Comparison of ENCODE assay signal across 16 mouse cellular contexts in the genomic region with DNA sequence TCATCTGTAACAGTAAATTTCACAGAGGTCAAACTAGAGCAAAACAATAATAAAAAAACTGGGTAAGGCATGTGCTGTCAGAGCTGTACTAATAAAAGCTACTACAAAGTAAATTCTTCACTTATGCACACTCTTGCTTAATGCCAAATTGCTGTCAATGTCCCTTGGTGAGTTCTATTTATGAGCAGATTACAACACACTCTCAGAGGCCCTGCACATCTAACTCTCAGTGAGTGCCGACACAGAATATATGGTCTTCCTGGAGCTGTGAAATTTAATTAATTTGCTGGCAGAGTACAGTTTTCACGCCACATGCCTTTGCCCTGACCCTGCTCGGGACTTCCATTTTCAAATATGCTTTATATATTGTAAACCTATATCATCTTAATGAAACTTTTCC.
DNase-seq lines count a peak whose midpoint lies in the region; ATAC-seq and TF ChIP-seq lines count a peak whose summit lies in the region.
"Had no signal": no experiment of that assay in that cellular context is flagged by ENCODE, and none has a peak within 500 bp of the region (broad histone marks: within the 10 kb centered on the region; RNA-seq: fewer than 3 reads in every experiment).

No protein-coding gene starts in this region.

- WGBS in heart, adult 2 months: 41% methylated on average over 3 of the region's 3 CpGs
- WGBS in heart, embryonic 11.5 days (ENCODE audit: insufficient replicate concordance): 74% methylated on average over 3 of the region's 3 CpGs
- 40% methylated on average over 3 of the region's 3 CpGs for WGBS in lung, embryonic 14.5 days
- 64% methylated on average over 3 of the region's 3 CpGs for WGBS in lung, adult 2 months

- no peak overlapping the region for H3K4me2 ChIP-seq in heart, embryonic 11.5 days
- no peak overlapping the region for H3K4me2 ChIP-seq in lung, embryonic 14.5 days
- H3K4me2 ChIP-seq in myocyte (ENCODE audit: low read depth): no peak overlapping the region
- H3K4me2 ChIP-seq: hindbrain, embryonic 13.5 days; liver, embryonic 11.5 days; midbrain, embryonic 12.5 days had no signal

- H3ac ChIP-seq in myocyte (ENCODE audit: control insufficient read depth, insufficient read length): no peak overlapping the region

- H3K79me2 ChIP-seq in heart, adult 2 months (replicated peaks; ENCODE audit: control insufficient read depth, insufficient read depth, low read length): no peaks in the 10 kb centered on the region
- H3K79me2 ChIP-seq in myocyte (ENCODE audit: control insufficient read depth, insufficient read depth): no peaks in the 10 kb centered on the region

- no peak for TF ChIP-seq EP300 in heart, adult 2 months (IDR thresholded peaks at IDR 0.05; ENCODE audit: insufficient read depth, low read depth, low read length)

- intact Hi-C loops in heart, adult 2 months (cut with DNase I): loop anchor here (5.0 to 10.0 kb wide), 2 partner anchors 201 to 223 kb away; no protein-coding TSS in a partner anchor
- intact Hi-C loops in left cerebral cortex, postnatal 10 days (cut with DNase I): no loop called here

- peak overlapping the region; percentile 73 for H3K27ac ChIP-seq in heart, adult 2 months
- H3K27ac ChIP-seq in heart, embryonic 11.5 days (ENCODE audit: low read depth, low read length): no peak overlapping the region
- no peak overlapping the region for H3K27ac ChIP-seq in lung, embryonic 14.5 days (ENCODE audit: low read depth)
- H3K27ac ChIP-seq: hindbrain, embryonic 13.5 days; left cerebral cortex, adult 2 months; midbrain, embryonic 12.5 days had no signal

- TF ChIP-seq POLR2A in heart, adult 2 months (IDR thresholded peaks at IDR 0.05; ENCODE audit: insufficient read depth, low read depth, low read length): no peak
- no peak for TF ChIP-seq POLR2A in lung, adult 2 months (IDR thresholded peaks at IDR 0.05; ENCODE audit: borderline replicate concordance, extremely low read depth, low read depth, low read length)
- TF ChIP-seq POLR2A in myocyte (IDR thresholded peaks at IDR 0.05; ENCODE audit: insufficient read length, low read depth): no peak

- no peaks in the 10 kb centered on the region for H3K36me3 ChIP-seq in heart, adult 2 months (ENCODE audit: control insufficient read depth, insufficient read depth, low read length)
- H3K36me3 ChIP-seq in heart, embryonic 11.5 days (ENCODE audit: control insufficient read depth, insufficient read depth, low read length): 0 out of 2 replicates have a peak, but pooled peaks cover 2% of the 10 kb centered on the region
- H3K36me3 ChIP-seq in lung, embryonic 14.5 days (ENCODE audit: insufficient read depth): no peaks in the 10 kb centered on the region
- H3K36me3 ChIP-seq in myocyte (ENCODE audit: control insufficient read depth, insufficient read depth): no peaks in the 10 kb centered on the region
- H3K36me3 ChIP-seq: hindbrain, embryonic 13.5 days; midbrain, embryonic 12.5 days had no signal

- no peak overlapping the region for H3K4me3 ChIP-seq in heart, adult 2 months
- H3K4me3 ChIP-seq in heart, embryonic 11.5 days (ENCODE audit: low read depth, low read length): no peak overlapping the region
- no peak overlapping the region for H3K4me3 ChIP-seq in lung, embryonic 14.5 days (ENCODE audit: low read depth, low read length)
- no peak overlapping the region for H3K4me3 ChIP-seq in lung, adult 2 months (replicated peaks; ENCODE audit: extremely low read depth, low read depth, low read length)
- no peak overlapping the region for H3K4me3 ChIP-seq in myocyte
- H3K4me3 ChIP-seq: hindbrain, embryonic 13.5 days; left cerebral cortex, adult 2 months; midbrain, embryonic 12.5 days had no signal

- no peaks in the 10 kb centered on the region for H3K9me3 ChIP-seq in heart, embryonic 11.5 days (replicated peaks; ENCODE audit: control insufficient read depth, low read length)
- H3K9me3 ChIP-seq in lung, embryonic 14.5 days (ENCODE audit: low read depth, low read length): no peaks in the 10 kb centered on the region
- H3K9me3 ChIP-seq: G1E; hindbrain, embryonic 13.5 days; midbrain, embryonic 12.5 days had no signal

- ATAC-seq in heart, embryonic 11.5 days (replicated peaks; ENCODE audit: insufficient number of reproducible peaks, low FRiP score, low TSS enrichment): no peak
- ATAC-seq in lung, embryonic 14.5 days (ENCODE audit: insufficient read depth): peak; percentile 83; the same call in 1 of the 2 replicates
- 0 out of 2 replicates have a peak, but pooled peaks have one; percentile 36 for ATAC-seq in common myeloid progenitor, adult 5-6 weeks (replicated peaks; ENCODE audit: low read depth, poor library complexity, severe bottlenecking)

- no peaks in the 10 kb centered on the region for H3K4me1 ChIP-seq in heart, adult 2 months (ENCODE audit: control insufficient read depth, insufficient read depth, low read length)
- no peaks in the 10 kb centered on the region for H3K4me1 ChIP-seq in heart, embryonic 11.5 days (ENCODE audit: control insufficient read depth, insufficient read depth, low read length)
- H3K4me1 ChIP-seq in lung, embryonic 14.5 days (ENCODE audit: insufficient read depth): no peaks in the 10 kb centered on the region
- H3K4me1 ChIP-seq in lung, adult 2 months (ENCODE audit: control insufficient read depth, insufficient read depth, low read length): no peaks in the 10 kb centered on the region
- H3K4me1 ChIP-seq: hindbrain, embryonic 13.5 days; midbrain, embryonic 12.5 days had no signal

- no peak overlapping the region for H3K9ac ChIP-seq in heart, adult 2 months (ENCODE audit: low read depth, low read length)
- no peak overlapping the region for H3K9ac ChIP-seq in heart, embryonic 11.5 days (ENCODE audit: low read depth, low read length)
- no peak overlapping the region for H3K9ac ChIP-seq in lung, embryonic 14.5 days
- H3K9ac ChIP-seq: hindbrain, embryonic 13.5 days; midbrain, embryonic 12.5 days had no signal

- H3K27me3 ChIP-seq in heart, adult 2 months (ENCODE audit: control insufficient read depth, insufficient read depth, low read length): no peaks in the 10 kb centered on the region
- H3K27me3 ChIP-seq in heart, embryonic 11.5 days (ENCODE audit: control insufficient read depth, insufficient read depth, low read length): no peaks in the 10 kb centered on the region
- no peaks in the 10 kb centered on the region for H3K27me3 ChIP-seq in lung, embryonic 14.5 days (ENCODE audit: insufficient read depth, low read length)
- no peaks in the 10 kb centered on the region for H3K27me3 ChIP-seq in myocyte (ENCODE audit: control insufficient read depth, insufficient read depth, insufficient read length)
- H3K27me3 ChIP-seq: hindbrain, embryonic 13.5 days; midbrain, embryonic 12.5 days had no signal

- DNase-seq in heart, adult 2 months: peak in 1 of 2 experiments; percentile 3
- peak; percentile 58 for DNase-seq in lung, embryonic 14.5 days
- no peak for DNase-seq in lung, adult 2 months
- no peak for DNase-seq in left cerebral cortex, postnatal 10 days (ENCODE audit: extremely low spot score in 1 of 2, low spot score in 2 of 2)
- DNase-seq: adrenal gland, postnatal 14 days; cerebellum, postnatal 10 days; kidney, adult 9 months; thymus, postnatal 4 days had no signal

- no peak for TF ChIP-seq CTCF in heart, adult 2 months (IDR thresholded peaks at IDR 0.05)
- no peak for TF ChIP-seq CTCF in lung, embryonic 14.5 days (IDR thresholded peaks at IDR 0.05; ENCODE audit: low read depth)
- no peak for TF ChIP-seq CTCF in lung, adult 2 months (IDR thresholded peaks at IDR 0.05; ENCODE audit: insufficient read depth, low read length)

TF ChIP-seq in myocyte, 11 proteins besides CTCF, POLR2A, EP300 and RAD21:
- no peak for TF ChIP-seq E2F4 (IDR thresholded peaks at IDR 0.05; ENCODE audit: insufficient read depth)
- 0 out of 2 replicates have a peak, but pooled peaks have one; percentile 37 for TF ChIP-seq CEBPB (IDR thresholded peaks at IDR 0.05; ENCODE audit: insufficient read depth, poor library complexity, severe bottlenecking)
- no peak for TF ChIP-seq POLR2AphosphoS2 (IDR thresholded peaks at IDR 0.05; ENCODE audit: insufficient read length, low read depth)
TF ChIP-seq in myocyte: peak in this region for 1.
